Mouse (Mus musculus): ENCODE measurements around the gene Pakap.

GRCm38 (mm10) chr4:57930559-57931170, 362.7 kb downstream of the Pakap start:
- TF ChIP-seq CTCF (IDR thresholded peaks at IDR 0.05; ENCODE audit: low read depth) (no peak), EP300 (IDR thresholded peaks at IDR 0.05; ENCODE audit: low read depth) (no peak)

All from liver, embryonic 14.5 days (tissue).